Mouse (Mus musculus) megakaryocyte-erythroid progenitor cell, adult 5-6 weeks (primary cell): ENCODE results near the gene Fen1. TPM values are rescaled to one million over a fixed set of nuclear protein-coding genes. Genes with fewer than 3 reads are reported as not detected.

ENCODE experiments used
- ATAC-seq: replicated peaks from 2 replicates; pipeline ENCODE4 v1.8.0; 2016; ENCODE audit warnings: mild to moderate bottlenecking, inconsistent platforms; ENCODE audit not compliant: severe bottlenecking, poor library complexity, low FRiP score, low TSS enrichment
- total RNA-seq, 2 experiments: library from RNA; stranded (forward) in 1 of 2; stranded (reverse) in 1 of 2; fragments of 200-1000, 215-1000 nt in 1 of 2; fragments of >200 nt in 1 of 2; fragmentation: Nextera tagmentation in 1 of 2; gene quantifications; 2 replicates each; pipeline ENCODE4 v1.2.3; 2014 to 2017

Gene Fen1
- total RNA-seq, 2 experiments from 2014 or later, result 112 to 160 TPM

- no peak for ATAC-seq
These were observed 15.6 kb upstream of the Fen1 start for GRCm38 (mm10) chr19:10219593-10219992.

- 0 out of 2 replicates have a peak, but pooled peaks have one; percentile 29 for ATAC-seq
These were observed 15.1 kb upstream of the Fen1 start for GRCm38 (mm10) chr19:10219108-10219507.

GRCm38 (mm10) chr19:10216101-10216500, 12.1 kb upstream of the Fen1 start:
- no peak for ATAC-seq

- no peak for ATAC-seq
These were observed 10.0 kb upstream of the Fen1 start for GRCm38 (mm10) chr19:10213796-10214471.

GRCm38 (mm10) chr19:10210885-10211284, 6.9 kb upstream of the Fen1 start:
- peak; percentile 50; the same call in 1 of the 2 replicates for ATAC-seq

GRCm38 (mm10) chr19:10208851-10209250, 4.9 kb upstream of the Fen1 start:
- no peak for ATAC-seq

GRCm38 (mm10) chr19:10205051-10205450, 1.1 kb upstream of the Fen1 start:
- no peak for ATAC-seq

GRCm38 (mm10) chr19:10204616-10205001, 640 bp upstream of the Fen1 start:
- peak; percentile 49; the same call in 1 of the 2 replicates for ATAC-seq

- ATAC-seq, result peak; percentile 81
These were observed 672 bp downstream of the Fen1 start for GRCm38 (mm10) chr19:10203146-10203847.

- peak; percentile 56 for ATAC-seq
These were observed 5.2 kb downstream of the Fen1 start for GRCm38 (mm10) chr19:10198723-10199122.

- ATAC-seq, result no peak
These were observed 5.7 kb downstream of the Fen1 start for GRCm38 (mm10) chr19:10198286-10198685.

- ATAC-seq, result no peak
These were observed 6.8 kb downstream of the Fen1 start for GRCm38 (mm10) chr19:10197130-10197529.

- no peak for ATAC-seq
These were observed 8.7 kb downstream of the Fen1 start for GRCm38 (mm10) chr19:10195252-10195651.

GRCm38 (mm10) chr19:10194337-10194736, 9.6 kb downstream of the Fen1 start:
- no peak for ATAC-seq

GRCm38 (mm10) chr19:10191326-10191725, 12.6 kb downstream of the Fen1 start:
- ATAC-seq, result no peak

- ATAC-seq, result no peak; the same call in 1 of the 2 replicates
These were observed 13.2 kb downstream of the Fen1 start for GRCm38 (mm10) chr19:10190796-10191195.

GRCm38 (mm10) chr19:10189940-10190339, 14.0 kb downstream of the Fen1 start:
- ATAC-seq, result no peak

- no peak for ATAC-seq
These were observed 14.9 kb downstream of the Fen1 start for GRCm38 (mm10) chr19:10189022-10189421.

GRCm38 (mm10) chr19:10188281-10188811, 15.6 kb downstream of the Fen1 start:
- ATAC-seq, result no peak

- no peak for ATAC-seq
These were observed 17.4 kb downstream of the Fen1 start for GRCm38 (mm10) chr19:10186569-10186968.

GRCm38 (mm10) chr19:10185876-10186275, 18.1 kb downstream of the Fen1 start:
- no peak for ATAC-seq
